Mouse (Mus musculus) intestine, embryonic 15.5 days (tissue): ENCODE measurements around the gene Rps6ka3. TPM values are rescaled to one million over a fixed set of nuclear protein-coding genes. Genes with fewer than 3 reads are reported as not detected.
A peak's percentile ranks its signal among the peaks of the same experiment; 100 is the strongest.

Experiments
- ATAC-seq: fragments of 200-750 bp; cut with Nextera tagmentation; 2 replicates; pipeline ENCODE4 v1.8.0; 2017; ENCODE audit warnings: moderate TSS enrichment, moderate library complexity
- H3K27ac ChIP-seq: fragments of 300-500 bp; sonication (generic); 2 replicates; pipeline ENCODE4 v1.5.1; 2015; ENCODE audit warnings: mild to moderate bottlenecking, inconsistent platforms
- H3K27me3 ChIP-seq: fragments of 300-500 bp; sonication (generic); replicated peaks from 2 replicates; pipeline ENCODE4 v1.6.1; 2015; ENCODE audit warnings: inconsistent platforms
- H3K36me3 ChIP-seq: fragments of 300-500 bp; sonication (generic); 2 replicates; pipeline ENCODE4 v1.6.1; 2015; ENCODE audit warnings: inconsistent platforms
- H3K4me1 ChIP-seq: fragments of 300-500 bp; sonication (generic); replicated peaks from 2 replicates; pipeline ENCODE4 v1.6.1; 2015; ENCODE audit warnings: inconsistent platforms
- H3K4me2 ChIP-seq: fragments of 300-500 bp; sonication (generic); replicated peaks from 2 replicates; pipeline ENCODE4 v1.6.1; 2015; ENCODE audit warnings: mild to moderate bottlenecking, inconsistent platforms
- H3K4me3 ChIP-seq: fragments of 300-500 bp; sonication (generic); replicated peaks from 2 replicates; pipeline ENCODE4 v1.5.1; 2015; ENCODE audit warnings: inconsistent platforms
- H3K9ac ChIP-seq: fragments of 300-500 bp; sonication (generic); 2 replicates; pipeline ENCODE4 v1.6.1; 2015; ENCODE audit warnings: inconsistent platforms
- H3K9me3 ChIP-seq: fragments of 300-500 bp; sonication (generic); 2 replicates; pipeline ENCODE4 v1.6.1; 2016; ENCODE audit warnings: inconsistent platforms
- WGBS: fragments of 180-500 bp; shearing (Covaris S2); methylation state at CpG from one replicate; pipeline ENCODE4 v1.1.7; 2015; 5-methylcytosine and 5-hydroxymethylcytosine counted together
- polyA plus RNA-seq: library from polyadenylated mRNA; unstranded; fragments of >200 nt; fragmentation: Nextera tagmentation; extraction: Ambion mirVana; gene quantifications from 2 replicates; pipeline ENCODE4 v1.2.1, GENCODE M21; 2015

Rps6ka3 gene
- polyA plus RNA-seq, 1 experiment from 2014 or later: 4.6 TPM

DNA sequence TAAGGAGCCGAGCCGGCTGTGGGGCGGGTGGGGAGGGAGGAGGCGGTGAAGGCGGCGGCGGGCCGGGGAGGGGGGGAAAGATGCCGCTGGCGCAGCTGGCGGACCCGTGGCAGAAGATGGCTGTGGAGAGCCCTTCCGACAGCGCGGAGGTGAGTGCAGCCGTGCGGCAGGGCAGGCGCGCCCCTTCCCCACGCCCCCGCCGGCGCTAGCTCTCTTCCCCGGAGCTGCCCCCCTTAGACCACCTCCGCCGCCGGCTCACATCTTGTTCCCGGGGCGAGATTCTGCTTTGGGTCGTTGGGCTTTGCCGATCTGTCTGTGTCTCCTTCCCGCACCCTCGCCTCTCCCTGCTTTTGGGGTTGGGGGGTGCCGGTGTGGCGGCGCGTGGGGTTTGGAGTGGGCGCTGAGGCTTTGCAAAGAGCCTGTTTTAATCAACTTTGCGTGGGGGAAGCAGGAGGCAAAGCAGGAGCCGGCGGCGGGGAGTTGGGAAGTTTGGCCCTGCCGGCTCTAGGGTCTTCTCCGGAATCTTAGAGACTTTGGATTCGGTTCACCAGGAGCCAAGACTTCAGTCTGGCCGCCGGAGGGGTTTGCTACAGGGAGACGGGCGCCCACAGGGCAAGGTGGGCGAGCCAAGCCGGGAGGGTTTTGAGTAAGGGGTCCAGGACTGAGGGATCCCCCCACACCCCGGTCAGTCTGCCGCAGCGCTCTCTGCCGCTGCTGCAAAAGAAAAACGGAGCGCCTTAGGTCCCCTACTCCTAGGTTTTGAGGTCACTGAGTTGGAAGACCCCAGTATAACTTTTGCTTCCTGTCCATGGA lies 46.1 kb downstream of the Rps6ka3 start:
- ATAC-seq: no peak; the same call in none of the 2 replicates
- Histone ChIP-seq H3K4me3 (peak overlapping the region; percentile 62), H3K4me2 (peak overlapping the region; percentile 61), H3K27ac (peak overlapping the region; percentile 84), H3K9me3 (no peaks in the 10 kb centered on the region), H3K4me1 (no peaks in the 10 kb centered on the region), H3K36me3 (no peaks in the 10 kb centered on the region), H3K9ac (peak overlapping the region; percentile 63), H3K27me3 (no peaks in the 10 kb centered on the region)
- WGBS: 21% methylated on average over 39 of the region's 57 CpGs

DNA sequence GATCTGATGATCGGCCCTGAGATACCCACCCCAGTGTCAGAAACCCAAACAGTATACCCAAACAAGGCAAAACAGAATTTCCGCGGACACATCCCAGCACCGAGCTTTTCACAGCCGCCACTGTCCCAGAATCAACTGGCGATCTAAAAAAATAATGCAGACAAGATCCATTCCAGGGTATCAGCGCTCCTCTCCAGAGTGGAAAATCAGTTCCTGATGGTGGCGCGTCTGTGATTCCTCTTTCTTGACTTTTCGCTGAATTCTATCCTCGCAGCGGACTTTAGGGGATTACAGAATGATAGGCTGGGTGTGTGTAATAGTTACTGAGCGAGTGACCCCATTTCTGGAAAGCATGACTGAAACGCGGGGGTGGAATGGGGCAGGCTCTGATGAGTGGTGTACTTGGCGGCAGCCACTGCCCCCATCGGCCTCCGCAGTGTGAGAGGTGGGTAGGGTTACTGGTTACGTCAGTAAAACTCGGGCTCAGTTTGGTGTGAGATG lies 46.9 kb downstream of the Rps6ka3 start:
- Histone ChIP-seq H3K4me3 (peak overlapping the region; percentile 62), H3K36me3 (no peaks in the 10 kb centered on the region), H3K9me3 (no peaks in the 10 kb centered on the region), H3K27me3 (no peaks in the 10 kb centered on the region), H3K9ac (peak overlapping the region; percentile 63), H3K4me2 (peak overlapping the region; percentile 61), H3K27ac (peak overlapping the region; percentile 84; the same call in 1 of the 2 replicates), H3K4me1 (no peaks in the 10 kb centered on the region)
- no peak for ATAC-seq
- 19% methylated on average over 20 of the region's 20 CpGs for WGBS

DNA sequence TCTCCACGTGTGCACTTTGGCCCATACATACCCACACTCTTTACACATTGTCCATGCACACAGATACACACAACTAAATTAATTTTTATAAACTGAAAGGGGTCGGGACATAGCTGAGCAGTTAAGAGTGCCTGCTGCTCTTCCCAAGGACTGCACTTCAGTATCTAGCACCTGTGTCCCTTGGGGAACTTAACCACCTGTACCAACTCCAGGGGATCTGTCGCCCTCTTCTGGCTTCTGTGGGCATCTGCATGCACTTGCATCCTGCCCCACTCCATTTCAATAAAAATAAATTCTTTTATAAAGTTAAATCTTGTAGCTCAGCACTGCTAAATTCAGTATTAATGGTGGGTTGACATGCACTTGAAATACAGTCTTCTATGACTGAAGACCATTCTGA lies 54.6 kb downstream of the Rps6ka3 start:
- Histone ChIP-seq H3K4me1 (no peaks in the 10 kb centered on the region), H3K27ac (no peak overlapping the region), H3K4me2 (no peak overlapping the region), H3K4me3 (no peak overlapping the region), H3K9ac (no peak overlapping the region), H3K9me3 (no peaks in the 10 kb centered on the region), H3K36me3 (no peaks in the 10 kb centered on the region), H3K27me3 (no peaks in the 10 kb centered on the region)
- 36% methylated on average over 3 of the region's 3 CpGs for WGBS
- no peak for ATAC-seq

DNA sequence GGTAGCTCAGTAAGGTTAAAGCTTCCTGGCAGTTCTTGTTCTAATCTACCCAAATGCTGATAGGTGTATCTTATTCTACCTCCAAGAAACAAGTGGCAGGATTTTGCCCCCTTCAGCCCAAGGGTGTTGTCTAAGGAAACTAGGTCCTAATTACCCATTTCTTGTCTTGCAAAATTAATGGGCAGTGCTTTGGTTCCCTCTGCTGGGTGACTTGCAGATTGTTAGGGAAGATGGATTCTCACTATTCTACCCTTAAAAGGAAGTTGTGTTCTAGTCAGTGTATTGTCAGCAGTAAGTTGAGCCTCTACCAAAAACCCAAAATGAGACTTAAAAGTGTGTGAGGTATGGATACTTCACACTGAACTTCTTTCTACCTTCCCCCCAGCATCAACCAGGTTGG lies 59.0 kb downstream of the Rps6ka3 start:
- H3K27me3 ChIP-seq: no peaks in the 10 kb centered on the region
- ATAC-seq: no peak

DNA sequence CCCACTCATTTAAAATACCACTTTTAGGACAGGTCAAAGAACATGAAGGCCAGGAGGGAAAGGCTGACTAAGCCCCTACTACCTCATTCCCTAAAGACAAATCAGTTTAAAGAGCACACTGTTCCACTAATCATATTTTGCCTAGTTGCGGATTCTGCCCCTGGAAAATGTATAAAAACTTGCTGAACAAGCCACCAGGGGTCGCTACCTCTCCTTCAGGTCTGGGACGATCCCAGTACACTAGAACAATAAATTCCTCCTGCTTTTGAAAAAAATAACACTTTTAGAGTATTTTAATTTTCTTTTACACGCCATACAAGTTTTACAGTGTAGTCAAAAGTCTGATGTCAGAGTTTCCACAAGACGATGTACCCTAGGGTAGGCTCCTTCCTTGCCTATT lies 76.7 kb downstream of the Rps6ka3 start:
- WGBS: 76% methylated on average over 5 of the region's 5 CpGs
- H3K27ac ChIP-seq: no peak overlapping the region
- H3K36me3 ChIP-seq: no peaks in the 10 kb centered on the region
- no peak overlapping the region for H3K4me2 ChIP-seq
- no peak overlapping the region for H3K9ac ChIP-seq
- H3K4me1 ChIP-seq: no peaks in the 10 kb centered on the region
- no peaks in the 10 kb centered on the region for H3K9me3 ChIP-seq
- ATAC-seq: no peak
- H3K27me3 ChIP-seq: no peaks in the 10 kb centered on the region
- no peak overlapping the region for H3K4me3 ChIP-seq

More for the DNA sequence above, 59.0 kb downstream of the Rps6ka3 start:
- Histone ChIP-seq H3K9ac (no peak overlapping the region), H3K4me2 (no peak overlapping the region), H3K9me3 (no peaks in the 10 kb centered on the region), H3K36me3 (no peaks in the 10 kb centered on the region), H3K4me3 (no peak overlapping the region), H3K4me1 (no peaks in the 10 kb centered on the region), H3K27ac (no peak overlapping the region)

DNA sequence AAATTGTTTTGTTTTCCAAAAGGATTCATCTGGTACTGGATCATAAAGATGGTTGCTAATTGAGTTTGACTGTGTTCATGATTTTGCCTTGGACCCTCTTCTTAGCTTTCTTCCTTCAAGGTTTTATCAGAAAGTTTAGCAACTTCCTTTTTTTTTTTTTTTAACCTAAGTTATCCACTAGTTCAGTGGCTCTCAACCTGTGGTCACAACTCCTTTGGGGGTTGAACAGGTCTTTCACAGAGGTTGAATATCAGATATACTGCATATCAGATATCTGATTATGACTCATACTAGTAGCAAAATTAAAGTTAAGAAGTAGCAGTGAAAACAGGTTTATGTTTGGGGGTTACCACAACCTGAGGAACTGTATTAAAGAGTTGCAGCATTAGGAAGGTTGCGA lies 85.8 kb downstream of the Rps6ka3 start:
- Histone ChIP-seq H3K27ac (no peak overlapping the region), H3K4me2 (no peak overlapping the region), H3K9ac (no peak overlapping the region), H3K27me3 (no peaks in the 10 kb centered on the region), H3K36me3 (no peaks in the 10 kb centered on the region), H3K9me3 (no peaks in the 10 kb centered on the region), H3K4me3 (no peak overlapping the region), H3K4me1 (no peaks in the 10 kb centered on the region)
- no peak for ATAC-seq
- 93% methylated on average over 1 of the region's 1 CpGs for WGBS

DNA sequence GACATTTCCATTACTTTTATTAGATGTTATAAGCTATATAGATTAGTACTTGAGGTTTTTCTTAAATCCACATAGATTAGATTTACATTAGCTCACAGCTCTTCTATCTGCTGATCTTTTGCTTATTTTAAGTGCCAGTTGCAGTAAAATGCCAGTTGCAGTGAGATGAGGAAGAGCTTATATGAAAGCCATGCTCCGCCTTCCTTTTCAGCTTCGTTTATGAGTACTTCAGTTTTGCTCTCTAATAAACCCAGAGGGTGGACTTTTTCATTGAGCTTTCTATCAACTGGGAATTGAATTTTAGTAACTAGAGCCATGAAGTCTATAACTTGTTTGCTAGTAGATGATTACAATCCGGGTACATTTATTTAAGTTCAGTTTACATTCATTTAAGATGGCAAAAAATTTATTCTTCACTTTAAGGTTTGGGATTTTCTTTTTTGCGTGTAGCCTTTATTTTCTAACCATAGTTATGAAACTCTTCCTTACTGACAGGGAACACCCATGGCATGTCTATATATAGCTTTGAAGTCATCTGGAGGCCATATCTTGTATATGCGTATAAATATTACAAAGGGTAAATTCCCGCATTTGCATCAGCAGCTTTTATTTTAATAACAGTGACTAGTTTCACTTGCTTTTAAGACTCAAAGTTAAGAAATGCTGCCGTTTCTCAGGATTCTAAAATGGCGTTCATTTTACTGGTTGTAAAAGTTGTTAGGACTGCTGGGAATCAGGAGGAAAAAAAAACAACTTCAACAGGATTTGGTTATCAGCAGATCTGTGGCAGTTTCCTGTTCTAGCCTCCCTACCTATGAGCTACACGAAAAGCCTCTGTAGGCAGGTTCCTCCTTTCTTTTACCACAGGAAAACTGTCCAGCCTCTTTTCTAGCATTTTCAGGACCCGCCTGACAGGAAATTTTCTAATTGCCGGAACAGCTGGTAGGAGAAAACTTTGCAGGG lies 92.5 kb downstream of the Rps6ka3 start:
- WGBS: 75% methylated on average over 11 of the region's 11 CpGs
- Histone ChIP-seq H3K27ac (no peak overlapping the region), H3K9me3 (no peaks in the 10 kb centered on the region), H3K4me2 (no peak overlapping the region), H3K9ac (no peak overlapping the region), H3K27me3 (no peaks in the 10 kb centered on the region), H3K4me1 (no peaks in the 10 kb centered on the region), H3K4me3 (no peak overlapping the region), H3K36me3 (no peaks in the 10 kb centered on the region)
- ATAC-seq: no peak

DNA sequence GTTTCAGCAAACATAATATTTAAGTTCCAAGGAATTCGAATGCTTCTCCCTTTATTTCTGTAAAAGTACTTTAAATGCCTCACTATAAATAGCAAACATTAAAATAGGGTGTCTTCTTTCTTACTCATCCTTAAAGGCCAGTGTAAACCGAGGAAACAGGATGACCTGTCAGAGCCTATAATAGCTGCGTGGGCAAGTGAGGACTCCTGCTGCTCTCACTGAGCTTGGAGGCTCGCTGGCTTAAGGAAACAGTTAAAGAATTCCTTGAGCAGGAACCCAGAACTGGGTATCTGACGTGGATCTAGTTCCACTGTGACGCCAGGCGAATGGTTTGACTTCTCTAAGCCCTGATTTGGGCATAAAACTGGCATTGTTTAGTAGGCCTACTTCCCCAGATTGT lies 105.2 kb downstream of the Rps6ka3 start:
- Histone ChIP-seq H3K4me3 (no peak overlapping the region), H3K4me1 (no peaks in the 10 kb centered on the region), H3K36me3 (no peaks in the 10 kb centered on the region), H3K4me2 (no peak overlapping the region), H3K9me3 (no peaks in the 10 kb centered on the region), H3K9ac (no peak overlapping the region), H3K27me3 (no peaks in the 10 kb centered on the region), H3K27ac (no peak overlapping the region)
- WGBS: 77% methylated on average over 7 of the region's 7 CpGs
- ATAC-seq: no peak

DNA sequence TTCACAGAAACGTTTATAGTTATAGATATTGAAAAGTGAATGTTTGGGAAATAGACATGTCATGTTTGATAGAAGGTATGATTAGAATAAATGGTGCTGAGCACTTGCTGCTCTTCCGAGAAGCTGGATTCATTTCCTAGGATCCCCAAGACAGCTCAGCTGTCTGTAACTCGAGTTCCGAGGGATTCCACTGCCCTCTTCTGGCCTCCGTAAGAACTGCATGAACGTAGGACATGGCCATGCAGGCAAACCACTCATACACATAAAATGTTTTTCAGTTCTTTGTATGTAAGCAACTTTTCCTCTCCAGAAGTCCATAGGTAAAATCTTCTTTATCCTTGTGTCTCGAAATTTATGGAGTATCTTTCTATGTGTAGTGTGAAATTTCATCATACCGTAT lies 111.2 kb downstream of the Rps6ka3 start:
- Histone ChIP-seq H3K27ac (no peak overlapping the region), H3K4me3 (no peak overlapping the region), H3K9ac (no peak overlapping the region), H3K36me3 (no peaks in the 10 kb centered on the region), H3K4me1 (no peaks in the 10 kb centered on the region), H3K27me3 (no peaks in the 10 kb centered on the region), H3K4me2 (no peak overlapping the region), H3K9me3 (no peaks in the 10 kb centered on the region)
- 26% methylated on average over 8 of the region's 8 CpGs for WGBS
- ATAC-seq: no peak

DNA sequence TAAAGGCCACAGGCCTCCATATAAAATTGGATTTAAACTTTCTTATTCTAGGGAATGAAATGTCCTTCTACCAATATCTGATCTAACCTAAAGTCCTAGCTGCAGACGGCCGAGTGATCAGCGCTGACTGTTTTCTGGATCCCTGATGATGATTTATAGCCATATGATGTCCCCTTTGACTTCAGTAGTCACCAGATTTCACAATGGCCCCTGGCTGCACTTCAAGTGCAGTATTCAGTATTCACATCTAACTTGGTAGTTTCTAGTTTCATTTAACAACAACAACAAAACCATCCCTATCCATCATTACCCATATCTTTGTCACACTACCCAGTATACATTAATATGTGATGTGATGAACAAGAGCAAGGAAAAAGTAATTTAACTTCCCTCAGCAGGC lies 154.4 kb downstream of the Rps6ka3 start:
- no peak for ATAC-seq
- no peaks in the 10 kb centered on the region for H3K9me3 ChIP-seq
- no peaks in the 10 kb centered on the region for H3K36me3 ChIP-seq
- WGBS: 87% methylated on average over 3 of the region's 3 CpGs
- no peak overlapping the region for H3K4me3 ChIP-seq
- H3K4me1 ChIP-seq: no peaks in the 10 kb centered on the region
- no peak overlapping the region for H3K9ac ChIP-seq
- no peak overlapping the region for H3K4me2 ChIP-seq
- no peaks in the 10 kb centered on the region for H3K27me3 ChIP-seq
- H3K27ac ChIP-seq: no peak overlapping the region

DNA sequence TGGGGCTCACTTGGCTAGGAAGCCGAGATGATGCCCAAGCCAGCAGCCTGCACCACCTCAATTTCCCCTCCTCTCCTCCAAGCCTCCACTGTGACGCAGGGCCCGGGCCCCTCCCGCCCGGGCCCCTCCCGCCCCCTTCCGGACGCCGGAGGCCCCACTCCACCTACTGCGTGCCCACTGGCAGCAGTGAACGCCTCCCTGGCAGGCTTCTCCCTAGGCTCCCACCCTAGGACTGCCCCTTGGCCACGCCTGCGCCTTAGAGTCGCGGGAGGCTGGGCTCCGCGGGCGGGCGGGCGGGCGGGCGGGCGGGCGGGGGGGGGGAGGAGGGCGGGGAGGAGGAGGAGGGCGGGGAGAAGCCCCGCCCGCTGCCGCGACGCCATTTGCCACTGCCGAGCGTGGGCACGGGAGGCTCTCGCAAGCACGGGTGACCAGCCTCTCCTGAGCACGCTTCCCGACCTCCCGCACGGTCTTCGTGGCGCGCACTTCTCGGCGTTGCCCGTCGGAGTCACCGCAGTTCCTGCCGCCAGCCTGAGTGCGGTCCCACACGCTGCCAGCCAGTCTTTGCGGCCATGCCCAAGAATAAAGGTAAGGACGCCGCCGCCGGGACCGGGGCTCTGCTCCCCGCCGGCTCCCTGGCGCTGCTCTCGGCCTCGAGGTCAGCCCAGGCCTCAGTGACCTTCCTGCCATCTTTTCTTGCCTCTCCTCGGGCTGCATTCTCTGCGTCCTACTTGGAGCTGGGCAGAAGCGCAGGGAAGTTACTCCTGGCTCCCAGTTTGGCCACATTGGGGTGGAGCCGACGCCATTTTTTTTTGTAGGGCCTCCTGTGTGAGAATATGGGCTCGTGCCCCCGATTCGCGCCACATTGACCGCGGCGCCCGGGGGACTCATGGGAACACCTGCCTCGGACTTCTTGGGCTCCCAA lies 162.0 kb downstream of the Rps6ka3 start, which contains the start of gene Eif1ax:
Gene Eif1ax, plus strand, starts transcription at position 348 of the 922 bp plus-strand sequence.
- ATAC-seq: peak; percentile 98
- WGBS: 21% methylated on average over 46 of the region's 76 CpGs
- no peaks in the 10 kb centered on the region for H3K4me1 ChIP-seq
- H3K4me2 ChIP-seq: peak within 1 kb of the TSS; percentile 57
- peak within 1 kb of the TSS; percentile 67 for H3K9ac ChIP-seq
- H3K27ac ChIP-seq: peak within 1 kb of the TSS; percentile 68
- no peaks in the 10 kb centered on the region for H3K9me3 ChIP-seq
- H3K4me3 ChIP-seq: peak within 1 kb of the TSS; percentile 70
- H3K27me3 ChIP-seq: no peaks in the 10 kb centered on the region
- no peaks in the 10 kb centered on the region for H3K36me3 ChIP-seq
